Mouse (Mus musculus) forebrain, embryonic 11.5 days (tissue): ENCODE data around the gene Syde2. TPM values are rescaled to one million over a fixed set of nuclear protein-coding genes. Genes with fewer than 3 reads are reported as not detected.

ENCODE experiments used
- ATAC-seq: fragments of 200-750 bp; cut with Nextera tagmentation; replicated peaks from 2 replicates; pipeline ENCODE4 v1.8.0; 2017; ENCODE audit warnings: moderate TSS enrichment; ENCODE audit not compliant: low FRiP score
- DNase-seq: peaks from one replicate; pipeline ENCODE4 v3.0.0-alpha.2; 2017; ENCODE audit warnings: low spot score
- H3K27ac ChIP-seq: fragments of 300-500 bp; sonication (generic); 2 replicates; pipeline ENCODE4 v1.5.1; 2014; ENCODE audit warnings: low read depth, low read length
- H3K27me3 ChIP-seq: fragments of 300-500 bp; sonication (generic); 2 replicates; pipeline ENCODE4 v1.6.1; 2014; ENCODE audit warnings: mild to moderate bottlenecking, low read length, mixed read lengths; ENCODE audit not compliant: control insufficient read depth, insufficient read depth
- H3K36me3 ChIP-seq: fragments of 300-500 bp; sonication (generic); 2 replicates; pipeline ENCODE4 v1.6.1; 2014; ENCODE audit warnings: mild to moderate bottlenecking, low read length, moderate library complexity, mixed read lengths; ENCODE audit not compliant: control insufficient read depth, insufficient read depth
- H3K4me1 ChIP-seq: fragments of 300-500 bp; sonication (generic); replicated peaks from 2 replicates; pipeline ENCODE4 v1.6.1; 2014; ENCODE audit warnings: low read length, mixed read lengths; ENCODE audit not compliant: control insufficient read depth, insufficient read depth
- H3K4me2 ChIP-seq: fragments of 300-500 bp; sonication (generic); 2 replicates; pipeline ENCODE4 v1.6.1; 2014; ENCODE audit warnings: low read depth, mild to moderate bottlenecking, low read length, moderate library complexity, mixed read lengths; ENCODE audit not compliant: severe bottlenecking
- H3K4me3 ChIP-seq: fragments of 300-500 bp; sonication (generic); 2 replicates; pipeline ENCODE4 v1.5.1; 2014; ENCODE audit warnings: low read depth, low read length
- H3K9ac ChIP-seq: fragments of 300-500 bp; sonication (generic); 2 replicates; pipeline ENCODE4 v1.6.1; 2014; ENCODE audit warnings: low read length
- H3K9me3 ChIP-seq: fragments of 300-500 bp; sonication (generic); 2 replicates; pipeline ENCODE4 v1.6.1; 2016; ENCODE audit warnings: low read length, mixed read lengths; ENCODE audit not compliant: control insufficient read depth
- WGBS: fragments of 180-500 bp; shearing (Covaris S2); extraction: QIAGEN DNeasy Blood & Tissue Kit; methylation state at CpG from one replicate; pipeline ENCODE4 v1.1.7; 2014; 5-methylcytosine and 5-hydroxymethylcytosine counted together
- polyA plus RNA-seq: library from polyadenylated mRNA; unstranded; fragments of >200 nt; fragmentation: Nextera tagmentation; extraction: Ambion mirVana; gene quantifications from 2 replicates; pipeline ENCODE4 v1.2.1, GENCODE M21; 2014

The Syde2 gene
- polyA plus RNA-seq, 1 experiment from 2014 or later = 2.0 TPM

- Histone ChIP-seq H3K4me2 (no peak overlapping the region; the same call in 1 of the 2 replicates), H3K9ac (no peak overlapping the region), H3K27ac (no peak overlapping the region), H3K9me3 (no peaks in the 10 kb centered on the region), H3K4me3 (no peak overlapping the region), H3K27me3 (no peaks in the 10 kb centered on the region), H3K36me3 (no peaks in the 10 kb centered on the region), H3K4me1 (peaks cover 1% of the 10 kb centered on the region; the same call in 1 of the 2 replicates)
- WGBS = 28% methylated on average over 15 of the region's 15 CpGs
- ATAC-seq = 0 out of 2 replicates have a peak, but pooled peaks have one; percentile 13
- no peak for DNase-seq
Measured at GRCm38 (mm10) chr3:146047704-146048207, 60.1 kb downstream of the Syde2 start.

- WGBS = 94% methylated on average over 5 of the region's 5 CpGs
- Histone ChIP-seq H3K36me3 (no peaks in the 10 kb centered on the region), H3K4me1 (peaks cover 1% of the 10 kb centered on the region; the same call in 1 of the 2 replicates), H3K4me2 (no peak overlapping the region), H3K4me3 (no peak overlapping the region), H3K9me3 (no peaks in the 10 kb centered on the region), H3K9ac (no peak overlapping the region), H3K27me3 (no peaks in the 10 kb centered on the region), H3K27ac (no peak overlapping the region)
- DNase-seq (no peak), ATAC-seq (no peak)
Measured at GRCm38 (mm10) chr3:146049951-146050350, 62.3 kb downstream of the Syde2 start.

DNA sequence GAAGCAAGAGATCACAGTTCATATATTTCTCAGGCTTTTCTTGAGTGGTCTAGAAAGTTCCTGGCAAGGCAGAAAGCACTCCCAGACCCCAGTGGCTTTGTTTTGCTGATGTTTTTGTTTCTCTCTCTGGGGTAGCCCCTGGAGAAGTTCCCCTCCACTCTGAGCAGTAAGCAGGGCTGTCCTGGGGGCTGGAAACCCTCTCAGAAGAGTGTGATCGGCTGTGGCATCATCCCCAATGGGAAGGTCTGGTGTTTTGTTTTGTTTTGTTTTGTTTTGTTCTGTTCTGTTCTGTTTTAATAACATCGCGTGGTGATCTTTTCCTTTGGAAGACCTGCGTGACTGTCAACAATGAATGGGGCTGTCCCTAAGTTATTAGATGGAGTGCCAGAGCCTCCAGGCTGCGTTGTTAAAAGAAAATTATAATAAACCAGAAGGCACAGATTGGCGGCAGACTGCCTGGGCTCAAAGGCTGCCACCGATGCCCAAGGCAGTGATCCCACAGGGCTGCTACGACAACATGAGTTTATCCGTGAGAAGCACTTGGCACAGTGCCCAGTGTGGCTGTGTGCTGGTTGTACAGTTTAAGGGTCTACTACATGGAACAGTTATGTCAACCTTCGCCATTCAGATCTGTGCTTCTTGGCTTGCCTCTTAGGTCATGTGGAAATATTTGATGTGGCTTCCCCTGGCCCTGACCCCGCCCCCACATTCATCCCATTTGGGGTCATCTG lies 63.8 kb downstream of the Syde2 start:
- DNase-seq (peak; percentile 78), ATAC-seq (peak; percentile 74)

DNA sequence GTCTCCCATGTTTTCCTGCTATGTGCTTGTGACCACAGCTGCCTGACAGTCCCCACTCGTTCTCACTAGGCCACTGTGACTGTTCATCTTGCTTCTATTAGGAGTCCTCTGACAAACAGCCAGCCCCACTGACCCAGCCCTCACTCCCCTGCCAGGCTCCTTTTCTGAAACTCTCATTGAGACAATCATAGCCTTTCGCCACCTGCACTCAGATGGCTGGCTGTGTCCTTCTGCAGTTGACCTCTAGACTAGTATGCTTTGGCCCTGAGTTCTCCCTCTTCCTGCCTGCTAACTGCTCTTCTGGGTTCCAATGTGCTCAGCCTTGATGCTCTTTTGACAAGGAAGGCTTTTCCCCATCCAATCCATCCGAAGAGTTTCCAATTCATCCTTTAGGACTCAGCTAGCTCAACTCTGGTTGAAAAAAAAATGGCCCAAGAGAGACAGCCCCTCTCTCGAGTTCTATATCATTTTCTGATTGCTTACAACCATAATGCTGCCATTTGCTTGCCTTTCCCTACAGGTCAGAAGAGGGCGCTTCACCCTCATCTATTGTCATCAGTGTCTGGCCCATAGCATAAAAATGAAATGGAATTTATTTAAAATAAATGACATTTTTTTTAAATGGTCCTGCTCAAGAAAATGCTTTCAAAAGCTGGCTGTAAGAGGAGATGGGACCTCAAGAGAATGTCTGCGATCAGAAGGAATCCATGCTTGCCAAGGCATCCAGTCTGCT lies 65.6 kb downstream of the Syde2 start:
- H3K4me2 ChIP-seq = no peak overlapping the region
- H3K4me3 ChIP-seq = no peak overlapping the region
- H3K4me1 ChIP-seq = peaks cover 1% of the 10 kb centered on the region; the same call in 1 of the 2 replicates
- no peaks in the 10 kb centered on the region for H3K36me3 ChIP-seq
- 75% methylated on average over 6 of the region's 6 CpGs for WGBS
- no peaks in the 10 kb centered on the region for H3K27me3 ChIP-seq
- ATAC-seq = no peak
- H3K27ac ChIP-seq = no peak overlapping the region
- DNase-seq = no peak
- H3K9ac ChIP-seq = no peak overlapping the region
- no peaks in the 10 kb centered on the region for H3K9me3 ChIP-seq

More for the DNA sequence above, 63.8 kb downstream of the Syde2 start:
- Histone ChIP-seq H3K4me1 (peaks cover 1% of the 10 kb centered on the region; the same call in 1 of the 2 replicates), H3K9ac (no peak overlapping the region), H3K36me3 (no peaks in the 10 kb centered on the region), H3K4me2 (no peak overlapping the region), H3K27ac (0 out of 2 replicates have a peak overlapping the region, but pooled peaks have one; percentile 46), H3K9me3 (no peaks in the 10 kb centered on the region), H3K27me3 (no peaks in the 10 kb centered on the region), H3K4me3 (no peak overlapping the region)
- 60% methylated on average over 11 of the region's 11 CpGs for WGBS

DNA sequence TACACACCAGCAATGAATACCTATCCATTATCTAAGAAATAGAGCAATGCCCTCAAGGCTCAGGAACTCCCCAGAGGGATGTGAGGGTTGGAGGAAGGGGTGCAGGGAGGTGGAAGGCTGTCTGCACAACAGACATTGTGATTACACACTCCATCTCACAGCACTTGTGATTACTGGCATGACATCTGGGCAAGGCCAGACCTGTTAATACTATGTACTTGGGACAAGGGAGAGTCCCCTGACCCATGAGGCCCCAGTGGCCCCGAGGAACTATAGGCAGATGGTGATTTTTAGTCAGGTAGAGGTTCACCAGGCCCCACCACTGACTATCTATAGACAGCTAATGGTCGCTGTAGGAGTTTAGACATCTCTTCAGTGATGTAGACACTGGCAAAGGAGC lies 66.2 kb downstream of the Syde2 start:
- Histone ChIP-seq H3K9me3 (no peaks in the 10 kb centered on the region), H3K9ac (no peak overlapping the region), H3K4me2 (no peak overlapping the region), H3K4me1 (peaks cover 1% of the 10 kb centered on the region; the same call in 1 of the 2 replicates), H3K36me3 (no peaks in the 10 kb centered on the region), H3K4me3 (no peak overlapping the region), H3K27ac (no peak overlapping the region), H3K27me3 (no peaks in the 10 kb centered on the region)
- WGBS = 74% methylated on average over 2 of the region's 2 CpGs
- ATAC-seq (no peak), DNase-seq (no peak)

GRCm38 (mm10) chr3:146057131-146057530 lies 69.5 kb downstream of the Syde2 start:
- no peaks in the 10 kb centered on the region for H3K27me3 ChIP-seq
- H3K9me3 ChIP-seq = no peaks in the 10 kb centered on the region
- no peak overlapping the region for H3K4me2 ChIP-seq
- no peak for DNase-seq
- H3K27ac ChIP-seq = no peak overlapping the region
- no peaks in the 10 kb centered on the region for H3K4me1 ChIP-seq
- ATAC-seq = no peak
- 85% methylated on average over 7 of the region's 7 CpGs for WGBS
- H3K36me3 ChIP-seq = no peaks in the 10 kb centered on the region
- H3K4me3 ChIP-seq = no peak overlapping the region
- H3K9ac ChIP-seq = no peak overlapping the region

DNA sequence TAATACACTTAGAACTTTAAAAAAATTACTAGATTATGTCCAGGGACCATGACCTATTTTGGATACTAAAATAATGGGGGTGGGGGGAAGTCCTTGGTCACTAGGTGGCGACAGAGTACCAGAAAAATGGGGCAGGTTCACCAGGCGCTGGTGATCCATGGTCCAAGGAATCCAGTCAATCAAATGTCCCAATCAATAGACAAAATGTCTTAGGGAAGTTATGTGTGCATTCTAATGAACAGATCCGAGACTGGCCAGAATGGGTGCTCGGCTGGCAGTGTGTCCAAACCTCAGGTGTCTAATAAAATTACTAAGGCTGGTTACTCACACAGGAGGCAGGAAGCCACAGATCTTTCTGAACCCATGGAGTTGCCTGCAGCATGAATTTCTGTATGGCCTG lies 70.6 kb downstream of the Syde2 start:
- H3K27ac ChIP-seq = no peak overlapping the region
- H3K9me3 ChIP-seq = no peaks in the 10 kb centered on the region
- H3K4me2 ChIP-seq = no peak overlapping the region
- WGBS = 9% methylated on average over 4 of the region's 4 CpGs
- peak; percentile 70 for ATAC-seq
- H3K9ac ChIP-seq = no peak overlapping the region
- H3K4me1 ChIP-seq = no peaks in the 10 kb centered on the region
- peak; percentile 61 for DNase-seq
- no peaks in the 10 kb centered on the region for H3K36me3 ChIP-seq
- no peaks in the 10 kb centered on the region for H3K27me3 ChIP-seq
- no peak overlapping the region for H3K4me3 ChIP-seq

DNA sequence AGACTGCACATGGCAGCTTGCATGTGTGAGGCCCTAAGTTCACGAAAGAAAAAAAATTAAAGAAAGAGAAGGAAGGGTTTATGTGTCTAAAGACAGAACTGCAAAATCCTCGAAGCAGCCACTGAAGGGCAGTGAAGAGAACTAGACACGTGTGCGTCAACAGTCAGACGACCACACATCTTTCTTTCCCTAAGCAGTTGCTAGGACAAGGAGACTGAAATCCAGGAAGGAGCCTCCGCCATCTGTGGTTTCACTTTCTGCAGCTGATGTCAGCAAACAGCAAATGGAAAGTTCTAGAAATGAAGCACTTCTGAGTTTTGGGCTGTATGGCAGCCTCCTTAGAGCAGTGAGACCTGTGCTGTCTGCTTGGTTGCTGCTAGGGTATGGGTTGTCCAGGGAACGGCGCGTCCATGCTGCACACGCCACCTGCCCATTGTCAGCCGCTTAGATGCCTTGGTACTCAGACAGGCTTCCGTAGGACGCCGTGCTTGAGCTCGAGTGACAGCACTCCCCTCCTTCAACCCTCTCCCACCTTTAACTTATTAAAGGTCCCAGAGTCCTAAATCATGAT lies 71.8 kb downstream of the Syde2 start:
- H3K4me3 ChIP-seq = no peak overlapping the region
- H3K27ac ChIP-seq = no peak overlapping the region
- no peaks in the 10 kb centered on the region for H3K9me3 ChIP-seq
- DNase-seq (no peak), ATAC-seq (no peak)
- H3K36me3 ChIP-seq = no peaks in the 10 kb centered on the region
- H3K4me1 ChIP-seq = no peaks in the 10 kb centered on the region
- H3K4me2 ChIP-seq = no peak overlapping the region
- 85% methylated on average over 15 of the region's 15 CpGs for WGBS
- no peaks in the 10 kb centered on the region for H3K27me3 ChIP-seq
- H3K9ac ChIP-seq = no peak overlapping the region
